Mouse (Mus musculus) right cerebral cortex, postnatal 10 days (tissue): ENCODE results near the gene Asb12.
"Not testable (repeated sequence)": the region's sequence is repeated elsewhere in the genome, so short reads cannot be mapped to it uniquely, and the experiment has no call there.

Experiments
- DNase-seq, 2 experiments: peaks; one replicate each; pipeline ENCODE4 v3.0.0; 2021; ENCODE audit warnings: low spot score in 2 of 2

Asb12 gene

DNA sequence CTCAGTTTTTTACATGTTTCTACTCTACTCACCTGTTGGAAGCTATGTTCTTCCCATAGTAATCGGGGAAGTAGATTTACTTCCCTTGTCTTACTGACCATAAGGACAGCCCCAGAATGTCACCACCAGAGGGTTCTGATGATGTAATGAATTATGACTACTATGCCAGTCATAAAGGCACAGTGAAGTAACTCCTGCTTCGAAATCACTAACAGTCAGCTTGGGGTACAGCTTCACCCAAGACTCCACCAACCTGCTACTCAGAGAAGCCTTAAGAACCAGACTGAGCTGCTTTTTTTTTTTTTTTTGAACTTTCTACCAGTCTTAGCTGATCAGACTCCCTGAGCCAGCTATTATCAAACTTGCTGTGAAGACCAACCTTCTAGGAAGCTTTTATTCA, at the start of gene Asb12, which contains the start of gene Pfn5:
Asb12 (minus strand) TSS at position 101 of the 400 bp plus-strand sequence.
Pfn5 (plus strand) TSS at position 218 of the 400 bp plus-strand sequence.
- DNase-seq: no peak

DNA sequence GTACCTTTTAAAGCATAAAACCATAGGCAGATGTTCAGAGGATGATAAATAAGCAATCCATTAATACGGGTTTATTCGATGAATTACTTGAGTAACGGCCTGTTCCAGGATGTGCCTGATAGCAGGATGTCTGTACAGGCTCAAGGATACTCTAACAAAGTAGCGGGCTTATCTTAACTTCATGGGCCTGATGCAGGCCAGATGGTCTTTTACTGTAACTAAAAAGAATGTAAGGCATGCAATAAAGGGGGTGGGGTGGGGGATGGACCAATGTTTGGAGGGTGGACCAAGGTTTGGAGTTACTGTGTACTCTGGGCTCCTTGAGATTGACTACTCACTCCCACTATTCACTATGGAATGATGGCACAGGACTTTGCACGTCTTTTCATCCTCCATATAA, 42.8 kb upstream of the Asb12 start:
- no peak for DNase-seq

DNA sequence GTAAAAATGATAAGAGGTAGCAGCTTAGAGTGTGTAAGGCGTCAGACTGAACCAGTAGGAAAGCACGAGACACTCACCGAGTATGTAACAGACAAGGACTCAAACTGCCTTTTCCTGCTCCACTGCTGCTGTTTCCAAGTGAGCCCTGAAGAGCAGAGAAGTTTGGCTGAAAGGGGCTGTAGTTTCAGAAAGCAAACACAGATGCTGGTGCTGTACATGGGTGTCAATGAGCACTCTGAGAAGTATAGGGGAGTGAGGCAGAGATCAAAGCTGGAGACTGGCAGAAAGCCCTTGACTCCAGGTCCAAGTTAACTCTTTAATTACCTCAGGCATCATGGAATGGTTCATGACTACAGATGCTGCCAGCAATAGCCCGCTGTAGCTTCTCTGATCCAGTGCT, 3.5 kb downstream of the Asb12 start:
- DNase-seq: no peak

DNA sequence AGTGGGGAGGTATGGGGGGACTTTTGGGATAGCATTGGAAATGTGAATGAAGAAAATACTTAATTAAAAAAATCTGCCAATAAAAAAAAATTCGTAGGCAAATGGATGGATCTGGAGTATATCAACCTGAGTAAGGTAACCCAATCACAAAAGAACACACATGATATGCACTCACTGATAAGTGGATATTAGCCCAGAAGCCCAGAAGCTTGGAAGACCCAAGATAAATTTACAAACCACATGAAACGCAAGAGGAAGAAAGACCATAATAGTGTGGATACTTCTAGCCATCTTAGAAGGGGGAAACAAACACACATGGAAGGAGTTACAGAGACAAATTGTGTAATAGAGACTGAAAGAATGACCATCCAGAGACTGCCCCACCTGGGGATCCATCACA, 22.3 kb downstream of the Asb12 start:
- DNase-seq: not testable (repeated sequence)

DNA sequence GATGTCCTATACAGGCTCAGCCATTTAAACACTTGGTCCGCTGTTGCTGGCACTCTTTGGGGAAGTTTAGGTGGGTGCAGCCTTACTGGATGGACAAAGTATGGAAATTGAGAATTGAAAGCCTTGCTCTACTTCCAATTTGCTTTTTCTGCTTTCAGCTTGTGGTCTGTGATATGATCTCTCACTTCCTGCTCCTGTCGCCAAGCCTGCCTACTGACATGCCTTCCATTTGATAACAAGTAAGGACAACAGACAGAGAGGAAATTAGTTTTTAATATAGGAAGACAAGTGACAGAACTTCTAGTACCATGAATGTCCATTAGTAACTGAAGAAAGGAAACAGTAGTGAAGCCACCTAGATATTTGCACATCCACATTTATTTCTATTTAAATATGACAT, 32.6 kb downstream of the Asb12 start:
- DNase-seq: no peak

DNA sequence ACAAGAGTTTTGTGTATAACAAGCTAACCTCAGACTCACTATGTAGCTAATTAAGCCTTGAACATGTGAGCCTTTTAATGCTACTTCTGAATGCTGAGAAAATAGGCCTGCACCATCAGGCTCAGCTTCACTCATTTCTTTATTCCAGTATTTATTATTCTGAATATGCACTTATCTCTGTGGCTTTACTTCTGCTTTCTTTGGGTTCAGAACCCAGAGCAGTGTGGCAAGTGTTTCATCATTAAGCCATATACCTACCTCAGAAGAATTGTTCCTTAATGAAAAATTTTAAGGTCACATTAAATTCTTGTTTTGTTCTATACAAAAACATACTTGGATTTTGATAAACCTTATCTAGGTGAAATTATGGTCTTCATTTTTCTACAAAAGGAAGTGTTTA, 33.9 kb downstream of the Asb12 start:
- DNase-seq: no peak

DNA sequence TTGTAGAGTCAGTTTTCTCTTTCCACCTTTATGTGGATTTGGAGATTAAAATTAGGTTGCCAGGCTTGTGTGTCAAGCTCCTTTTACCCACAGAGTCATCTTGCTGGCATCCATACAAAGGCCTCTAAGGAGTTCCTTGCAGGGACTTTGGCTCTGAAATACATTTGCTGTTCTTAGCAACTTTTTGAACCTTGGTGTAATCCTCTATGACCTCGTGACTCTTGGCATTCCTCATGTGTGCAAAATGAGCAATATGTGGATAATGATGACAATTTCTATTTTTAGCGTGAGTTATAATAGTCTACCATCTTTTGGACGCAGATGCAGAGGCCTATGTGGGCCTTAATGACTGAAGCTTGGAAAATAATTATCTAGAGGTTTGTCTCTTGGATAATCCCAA, 100.6 kb downstream of the Asb12 start:
- DNase-seq: no peak

DNA sequence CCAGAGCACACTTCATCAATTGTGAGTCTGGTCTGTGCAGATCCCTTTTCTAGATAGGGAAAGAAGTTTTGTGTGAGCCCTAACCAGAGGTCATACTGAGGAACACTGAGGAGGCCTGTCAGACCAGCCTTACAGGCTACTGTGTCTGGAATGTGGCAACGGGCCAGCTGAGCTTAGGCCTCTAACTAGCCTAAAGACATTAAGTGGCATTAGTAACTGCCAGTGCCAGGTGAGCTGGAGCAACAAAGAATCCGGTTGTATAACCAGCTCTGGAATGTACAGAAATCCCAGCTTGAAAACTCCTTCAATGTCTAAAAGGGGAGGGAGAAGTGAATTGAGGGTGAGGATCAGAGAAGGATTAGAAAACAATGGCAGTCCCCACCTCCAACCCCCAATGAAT, 111.9 kb downstream of the Asb12 start:
- DNase-seq: no peak

DNA sequence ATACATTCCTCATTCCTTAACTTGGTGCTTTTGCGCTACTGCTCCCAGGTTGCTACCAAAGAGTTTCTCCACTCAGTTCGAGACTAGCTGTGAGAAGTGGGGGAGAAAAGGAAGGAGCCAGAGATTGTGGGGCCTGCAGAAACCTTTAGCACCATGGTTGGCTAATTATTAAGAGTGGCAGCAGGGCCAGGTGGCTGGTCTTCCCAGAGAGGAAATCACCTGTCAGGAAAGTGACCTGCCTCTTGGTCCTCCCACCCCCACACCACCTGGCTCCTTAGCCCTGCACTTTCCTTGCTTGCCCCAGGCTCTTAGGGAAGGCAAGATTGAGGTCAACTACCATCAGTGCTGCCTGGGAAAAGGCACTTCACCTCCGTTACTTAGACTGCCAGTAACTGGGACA, 112.6 kb downstream of the Asb12 start:
- no peak for DNase-seq

DNA sequence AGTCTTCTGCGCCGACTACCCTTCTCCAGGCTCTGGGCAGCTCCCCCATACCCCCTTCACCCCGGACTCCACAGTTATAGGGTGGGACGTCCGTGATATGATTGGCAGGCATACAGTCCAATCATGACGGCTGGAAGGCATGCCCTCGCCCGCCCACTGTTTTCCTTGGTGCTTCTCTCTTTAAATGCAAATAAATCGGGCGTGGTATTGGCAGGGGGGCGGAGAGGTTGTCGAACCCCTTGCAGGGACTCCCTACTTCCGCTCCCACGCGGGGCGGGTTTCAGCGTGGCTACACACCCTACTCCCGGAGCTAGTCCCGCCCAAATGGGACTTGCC, 113.0 kb downstream of the Asb12 start, which contains the start of gene Amer1:
Amer1 (minus strand) TSS at position 97 of the 336 bp plus-strand sequence.
- peak; percentile 93 for DNase-seq

DNA sequence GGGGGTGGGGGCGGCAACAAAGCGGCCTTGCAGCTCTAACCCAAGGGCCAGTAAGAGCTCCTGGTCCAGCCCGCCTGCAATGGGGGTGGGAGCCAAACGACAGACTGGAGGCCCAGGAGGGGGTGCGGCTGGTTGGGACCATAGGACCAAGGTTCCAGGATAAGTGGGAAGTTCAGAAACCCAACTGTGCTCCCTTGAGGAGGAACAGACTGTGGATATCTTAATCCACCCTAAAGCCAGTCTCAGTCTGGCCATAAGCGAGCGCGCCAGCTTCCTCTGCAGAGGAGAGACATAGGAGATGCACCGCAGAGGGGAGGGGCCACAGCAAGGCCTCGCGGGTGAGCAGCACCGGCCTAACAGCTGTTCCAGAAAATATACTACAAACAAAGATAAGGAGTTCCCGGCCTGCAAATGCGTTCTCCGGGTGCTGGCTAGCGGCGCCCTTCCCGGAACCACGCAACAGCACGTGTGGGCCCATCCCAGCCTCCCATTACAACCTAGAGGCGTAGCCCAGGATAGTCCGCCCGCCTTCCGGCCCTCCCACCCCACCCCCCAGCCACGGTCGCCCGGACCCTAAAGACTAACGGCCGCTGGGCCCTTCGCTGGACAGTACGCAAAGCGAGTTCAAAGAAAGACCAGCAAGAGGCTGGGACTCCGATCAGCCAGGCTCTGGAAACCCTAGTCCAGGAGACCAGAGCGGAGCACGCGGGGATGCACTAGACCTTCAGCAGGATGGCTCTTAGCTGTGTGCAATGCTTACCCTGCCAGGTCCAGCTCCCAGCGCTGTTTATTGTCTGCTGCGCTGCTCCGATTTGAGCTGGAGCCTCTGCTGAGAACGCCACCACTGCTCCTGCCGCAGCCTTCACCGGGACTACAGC, 113.7 kb downstream of the Asb12 start:
- peak; percentile 41 to 42 for DNase-seq

DNA sequence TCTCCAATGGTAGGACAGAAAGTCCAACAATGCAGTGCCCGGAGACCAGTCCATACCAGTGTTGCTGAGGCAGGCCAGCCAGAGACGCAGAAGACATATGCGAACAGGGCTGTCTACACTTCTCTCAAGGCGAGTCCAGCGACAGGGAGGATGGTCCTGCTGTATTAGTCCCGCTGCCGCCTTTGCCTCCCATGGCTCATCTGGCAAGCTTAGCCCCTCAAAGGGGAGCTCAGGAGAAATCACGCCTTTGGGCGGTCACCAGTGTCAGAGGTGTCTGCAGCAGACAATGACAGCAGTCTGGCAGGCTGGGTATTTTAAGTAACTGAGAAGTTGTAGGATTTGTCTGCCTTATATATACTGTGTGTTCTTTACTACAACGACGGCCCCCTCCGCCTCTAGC, 114.4 kb downstream of the Asb12 start:
- peak in 1 of 2 experiments; percentile 21 for DNase-seq

DNA sequence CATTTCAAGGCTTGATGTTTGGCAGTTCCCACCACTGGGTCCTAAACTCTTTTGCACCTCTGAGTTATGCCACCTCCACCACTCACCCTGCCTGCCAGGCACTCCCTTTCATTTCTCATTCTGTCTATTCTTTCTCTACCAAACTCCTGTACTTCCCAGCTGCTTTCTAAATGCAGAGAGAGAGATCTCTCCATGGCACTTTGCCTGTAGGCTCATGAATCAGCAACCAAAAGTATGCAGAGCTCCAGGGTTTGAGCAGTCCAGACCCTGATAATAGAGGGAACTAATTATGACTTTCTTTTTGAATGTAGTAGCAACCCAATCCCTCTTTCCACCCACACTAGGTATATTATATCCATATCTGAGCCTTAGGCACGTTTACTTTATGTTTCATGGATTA, 115.5 kb downstream of the Asb12 start:
- no peak for DNase-seq

DNA sequence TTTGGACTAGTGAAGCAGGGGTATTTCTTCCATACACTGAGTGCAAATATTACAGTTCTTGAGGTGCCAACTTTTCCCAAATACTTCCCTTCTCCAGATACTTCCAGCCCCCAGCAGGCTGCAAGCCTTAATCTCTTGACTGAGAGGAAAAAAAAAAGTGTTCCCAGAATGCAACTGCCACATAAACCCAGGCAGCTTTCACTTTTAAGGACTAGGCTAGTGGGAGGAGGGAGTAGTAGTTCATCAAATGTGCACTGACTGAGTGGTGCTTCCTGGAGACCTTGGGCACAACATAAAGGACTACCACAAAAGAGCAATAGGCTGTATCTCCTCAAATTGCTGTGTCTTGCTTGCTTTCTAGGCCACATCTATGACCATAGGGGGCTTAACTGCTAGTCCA, 116.5 kb downstream of the Asb12 start:
- DNase-seq: no peak

DNA sequence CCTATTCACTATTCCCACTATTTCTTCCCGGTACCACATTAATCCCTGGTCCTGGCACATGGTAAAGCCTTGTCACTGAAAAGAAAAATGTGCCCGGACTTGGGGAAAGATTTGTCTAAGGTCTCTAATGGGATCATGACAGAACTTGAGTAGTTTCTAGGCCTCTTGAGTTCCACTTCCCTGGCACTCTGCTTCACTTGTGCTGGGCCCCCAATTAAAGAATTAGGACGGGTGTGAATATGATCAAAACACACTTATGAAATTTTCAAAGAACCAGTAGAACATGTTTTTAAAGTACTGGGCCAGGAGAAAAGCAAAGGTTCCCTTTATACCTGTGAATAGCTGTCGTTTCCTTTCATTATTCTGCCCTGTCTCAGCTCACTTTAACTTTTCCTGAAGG, 119.3 kb downstream of the Asb12 start:
- DNase-seq: no peak

DNA sequence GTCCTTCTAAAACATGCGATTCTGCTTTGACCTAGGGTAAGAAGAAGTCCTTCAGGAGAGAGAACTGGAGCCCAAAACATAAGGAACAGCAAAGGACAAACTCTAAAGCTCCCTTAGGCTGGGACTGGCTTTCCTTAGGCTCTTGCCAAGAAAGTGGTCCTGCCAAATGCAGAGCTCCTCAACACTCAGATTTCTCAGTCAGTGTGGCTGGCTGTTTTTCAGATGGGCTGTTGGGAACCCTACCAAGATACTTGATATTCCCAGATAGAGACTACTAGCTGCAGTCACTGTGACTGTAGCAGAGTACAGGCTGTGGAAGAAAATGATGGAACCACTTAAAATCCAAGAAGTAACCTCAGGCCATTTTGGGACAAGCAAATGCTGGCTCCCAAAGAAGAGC, 120.6 kb downstream of the Asb12 start:
- peak; percentile 49 to 53 for DNase-seq
